Mouse (Mus musculus): Measurements from ENCODE around the gene Gm20388.

- TF ChIP-seq POLR2A (IDR thresholded peaks at IDR 0.05; ENCODE audit: extremely low read depth, insufficient read depth, low read length) (no peak), CTCF (IDR thresholded peaks at IDR 0.05; ENCODE audit: extremely low read depth, insufficient read depth, low read length) (no peak)
Observed at GRCm38 (mm10) chr8:124180681-124181445, 4270.2 kb downstream of the Gm20388 start.

All from cortical plate, adult 2 months (tissue).